Mouse (Mus musculus): ENCODE data around the gene Pou3f4. TPM values are rescaled to one million over a fixed set of nuclear protein-coding genes. Genes with fewer than 3 reads are reported as not detected.
"Not testable (repeated sequence)": the region's sequence is repeated elsewhere in the genome, so short reads cannot be mapped to it uniquely, and the experiment has no call there.

The Pou3f4 gene
- 1 to 10 TPM; 4.4 to 5.6 (median 4.7) TPM for total RNA-seq (2022)

DNA sequence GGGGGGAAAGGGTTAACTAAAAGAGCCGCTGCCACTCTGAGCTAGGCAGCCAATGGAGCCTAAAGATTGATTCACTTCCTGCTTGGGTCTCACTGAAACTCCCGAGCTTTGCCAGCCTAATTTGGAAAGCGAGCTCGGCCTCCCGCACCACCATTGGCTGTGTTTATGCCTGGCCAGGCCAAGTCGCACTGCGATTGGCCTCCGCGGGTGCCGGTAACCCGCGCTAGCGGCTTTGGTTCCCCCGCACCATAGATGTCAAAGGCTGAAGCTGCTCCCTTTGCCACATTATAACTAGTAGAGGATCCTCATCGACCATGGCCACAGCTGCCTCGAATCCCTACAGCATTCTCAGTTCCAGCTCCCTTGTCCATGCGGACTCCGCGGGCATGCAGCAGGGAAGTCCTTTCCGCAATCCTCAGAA lies at the start of gene Pou3f4:
TSS of gene Pou3f4 (plus strand) at position 130 of the 421 bp plus-strand sequence.
- peak; percentile 70 to 83 for DNase-seq (ENCODE audit: low spot score in 2 of 2)

DNA sequence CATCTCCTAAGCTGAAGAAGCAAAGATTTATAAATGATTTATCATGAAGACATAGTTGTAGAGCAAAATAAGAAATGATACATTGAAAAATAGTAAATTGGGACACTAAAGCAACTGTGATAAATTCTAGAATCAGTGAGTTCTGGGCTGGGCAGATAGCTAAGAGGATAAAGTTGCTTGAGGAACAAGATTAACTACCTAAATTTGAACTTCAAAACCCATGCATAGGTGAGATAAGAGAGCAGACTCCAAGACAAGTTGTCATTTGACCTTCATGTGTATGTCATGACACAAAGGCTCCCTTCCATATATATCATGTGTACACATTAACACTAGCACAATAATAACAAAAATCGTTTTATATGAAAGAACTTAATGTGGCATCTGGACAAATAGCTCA lies 48.1 kb upstream of the Pou3f4 start:
- no peak for DNase-seq (ENCODE audit: low spot score in 2 of 2)

DNA sequence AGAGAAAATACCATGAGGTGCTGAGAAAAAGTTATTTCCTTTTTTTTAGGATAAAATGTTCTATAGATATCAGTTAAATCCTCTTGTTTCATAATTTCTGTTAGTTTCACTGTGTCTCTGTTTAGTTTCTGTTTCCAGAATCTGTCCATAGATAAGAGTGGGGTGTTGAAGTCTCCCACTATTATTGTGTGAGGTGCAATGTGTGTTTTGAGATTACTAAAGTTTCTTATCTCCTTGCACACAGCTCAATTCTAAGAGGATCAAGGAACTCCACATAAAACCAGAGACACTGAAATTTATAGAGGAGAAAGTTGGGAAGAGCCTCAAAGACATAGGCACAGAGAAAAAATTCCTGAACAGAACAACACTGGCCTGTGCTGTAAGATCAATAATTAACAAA lies 39.3 kb upstream of the Pou3f4 start:
- DNase-seq (ENCODE audit: low spot score in 2 of 2) = not testable (repeated sequence)

DNA sequence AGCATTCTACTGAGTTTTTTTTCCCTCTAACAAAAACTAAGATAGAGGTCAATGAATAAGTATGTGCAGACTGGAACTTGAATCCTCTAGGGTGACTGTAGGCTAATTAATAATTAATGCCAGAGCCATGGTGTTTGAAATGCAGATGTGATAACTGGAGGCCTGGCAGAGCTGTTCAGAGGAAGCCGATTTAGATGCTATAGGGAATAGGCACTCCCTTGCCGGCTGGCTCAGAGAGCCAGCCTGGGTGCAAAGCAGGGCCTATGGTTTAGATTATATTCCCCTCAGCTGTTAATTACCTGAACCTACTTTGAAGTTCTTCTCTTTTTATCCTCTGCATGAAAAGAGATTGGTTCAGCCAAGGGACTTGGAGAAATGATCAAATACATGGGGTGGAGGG lies 11.6 kb upstream of the Pou3f4 start:
- DNase-seq (ENCODE audit: low spot score in 2 of 2) = no peak

DNA sequence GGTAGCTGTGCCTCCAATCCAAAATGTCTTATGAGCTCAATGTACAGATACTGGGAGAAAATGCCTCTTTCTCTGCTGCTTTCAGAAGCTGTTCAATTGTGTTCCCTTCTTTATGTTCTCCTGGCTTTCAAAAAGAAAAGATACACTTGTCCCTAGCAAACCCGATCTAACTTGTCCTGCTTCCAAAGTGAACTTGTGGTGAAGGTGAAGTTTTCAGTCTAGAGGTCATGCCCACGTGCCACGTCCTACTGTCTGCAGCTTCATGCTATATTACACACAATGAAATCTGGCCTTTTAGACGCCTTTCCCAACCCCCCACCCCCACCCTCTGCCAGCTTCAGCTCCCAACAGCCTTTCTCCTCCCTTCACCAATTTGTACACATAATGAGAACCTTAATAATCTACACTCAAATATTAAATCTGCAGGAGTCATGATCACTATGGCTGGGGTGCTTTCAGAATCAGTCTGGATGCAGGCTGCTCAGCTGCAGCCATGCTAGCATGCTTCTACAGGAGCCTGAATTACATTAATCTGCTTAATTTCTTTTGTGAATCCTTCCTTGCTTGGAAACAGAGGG lies 4.0 kb upstream of the Pou3f4 start:
- no peak for DNase-seq (ENCODE audit: low spot score in 2 of 2)

DNA sequence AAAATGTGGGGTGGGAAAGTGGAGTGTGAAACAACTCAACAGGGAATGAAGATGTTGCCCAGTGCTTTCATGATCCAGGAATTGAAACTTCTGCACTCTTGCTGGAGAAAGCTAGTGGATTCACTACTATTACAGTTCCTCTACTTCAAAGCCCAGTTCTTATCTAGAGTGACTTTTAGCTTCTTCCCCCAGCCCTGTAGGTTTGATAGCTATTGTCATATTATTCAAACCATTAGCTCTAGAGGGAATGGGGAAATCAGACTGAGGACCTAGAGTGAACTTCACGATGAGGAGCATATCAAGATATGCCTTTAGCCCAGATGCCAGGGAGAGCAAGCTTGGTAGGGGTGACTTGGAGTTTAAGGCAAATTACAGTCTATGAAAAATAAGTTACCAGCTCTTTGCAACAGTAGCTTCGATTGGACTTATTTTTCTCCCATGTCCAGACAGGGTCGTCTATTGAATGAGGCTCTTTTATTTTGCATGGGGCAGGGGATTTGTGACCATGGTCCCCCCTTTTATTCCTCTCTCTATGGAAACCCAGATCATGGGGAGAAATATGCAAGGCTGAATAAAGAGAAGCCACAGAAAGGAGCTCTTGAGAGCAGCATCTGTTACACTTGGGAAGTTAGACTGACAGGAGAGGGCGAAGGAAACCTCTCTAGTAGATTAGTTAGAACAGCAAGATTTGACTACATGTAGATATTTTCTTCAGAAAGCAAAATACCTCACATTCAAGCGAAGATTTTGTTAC lies 3.1 kb upstream of the Pou3f4 start:
- DNase-seq (ENCODE audit: low spot score in 2 of 2) = no peak

DNA sequence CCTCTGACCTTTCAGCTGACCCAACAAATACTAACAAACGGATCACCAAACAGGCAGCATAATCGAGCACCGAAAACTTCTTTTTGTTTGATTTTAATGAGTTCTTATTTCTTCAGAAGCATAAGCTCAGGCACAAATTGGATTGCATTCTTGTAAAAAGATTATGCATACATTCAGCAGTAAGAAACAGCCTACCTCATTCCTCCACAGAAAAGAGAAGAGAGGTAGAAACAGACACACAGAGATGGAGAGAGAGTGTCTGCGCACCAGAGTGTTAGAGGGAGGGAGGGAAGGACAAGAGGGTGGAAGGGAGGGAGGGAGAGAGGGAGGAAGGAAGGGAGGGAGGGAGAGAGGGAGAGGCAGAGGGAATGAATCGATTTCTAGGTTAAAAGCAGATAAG lies 2.0 kb upstream of the Pou3f4 start:
- DNase-seq (ENCODE audit: low spot score in 2 of 2) = no peak

DNA sequence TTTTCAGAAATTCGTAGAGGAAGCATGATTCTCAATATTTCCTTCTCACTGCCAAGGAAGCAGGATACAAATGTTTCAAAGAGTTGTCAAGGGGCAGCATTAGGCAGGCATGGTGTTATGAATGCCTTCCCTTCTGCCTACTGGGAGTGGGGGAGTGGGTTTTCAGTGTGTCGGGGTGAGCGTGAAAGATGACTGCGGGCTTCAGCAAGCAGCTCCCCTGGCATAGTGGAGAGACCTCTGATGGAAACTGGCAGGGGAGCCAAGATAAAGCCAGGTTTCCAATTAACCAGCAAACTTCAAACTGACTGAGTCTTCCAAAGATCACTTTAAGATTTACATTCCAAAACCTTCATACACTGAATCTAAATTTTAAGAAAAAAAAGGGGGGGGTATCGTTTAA lies 679 bp upstream of the Pou3f4 start:
- no peak for DNase-seq (ENCODE audit: low spot score in 2 of 2)

DNA sequence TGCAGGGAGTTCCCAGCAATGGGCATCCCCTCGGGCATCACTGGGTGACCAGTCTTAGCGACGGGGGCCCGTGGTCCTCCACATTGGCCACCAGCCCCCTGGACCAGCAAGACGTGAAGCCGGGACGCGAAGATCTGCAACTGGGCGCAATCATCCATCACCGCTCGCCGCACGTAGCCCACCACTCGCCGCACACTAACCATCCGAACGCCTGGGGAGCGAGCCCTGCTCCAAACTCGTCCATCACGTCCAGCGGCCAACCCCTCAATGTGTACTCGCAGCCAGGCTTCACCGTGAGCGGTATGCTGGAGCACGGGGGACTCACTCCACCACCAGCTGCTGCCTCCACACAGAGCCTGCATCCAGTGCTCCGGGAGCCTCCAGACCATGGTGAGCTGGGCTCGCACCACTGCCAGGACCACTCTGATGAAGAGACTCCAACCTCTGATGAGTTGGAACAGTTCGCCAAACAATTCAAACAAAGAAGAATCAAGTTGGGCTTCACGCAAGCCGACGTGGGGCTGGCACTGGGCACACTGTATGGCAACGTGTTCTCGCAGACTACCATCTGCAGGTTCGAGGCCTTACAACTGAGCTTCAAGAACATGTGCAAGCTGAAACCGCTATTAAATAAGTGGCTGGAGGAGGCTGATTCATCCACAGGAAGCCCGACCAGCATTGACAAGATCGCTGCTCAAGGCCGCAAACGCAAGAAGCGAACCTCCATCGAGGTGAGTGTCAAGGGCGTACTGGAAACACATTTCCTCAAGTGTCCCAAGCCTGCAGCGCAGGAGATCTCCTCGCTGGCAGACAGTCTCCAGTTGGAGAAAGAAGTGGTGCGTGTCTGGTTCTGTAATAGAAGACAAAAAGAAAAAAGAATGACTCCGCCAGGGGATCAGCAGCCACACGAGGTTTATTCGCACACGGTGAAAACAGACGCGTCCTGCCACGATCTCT lies 790 bp downstream of the Pou3f4 start:
- DNase-seq (ENCODE audit: low spot score in 2 of 2) = no peak

DNA sequence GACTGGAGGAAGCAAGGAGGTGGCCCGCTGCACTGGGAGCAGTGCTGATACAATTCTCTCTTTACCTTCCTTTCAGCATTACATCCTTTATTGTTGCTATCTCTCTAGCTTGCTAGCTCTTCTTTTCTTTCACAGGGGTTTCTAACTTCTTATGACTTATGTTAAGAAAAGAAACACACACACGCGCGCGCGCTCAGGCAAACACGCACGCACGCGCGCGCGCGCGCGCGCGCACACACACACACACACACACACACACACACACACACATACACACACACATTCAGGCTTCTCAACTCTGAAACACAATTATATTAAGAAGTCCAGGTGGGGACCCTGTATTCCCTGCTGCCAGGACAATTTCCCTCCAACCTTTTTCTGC lies 1.5 kb downstream of the Pou3f4 start:
- DNase-seq (ENCODE audit: low spot score in 2 of 2) = no peak

DNA sequence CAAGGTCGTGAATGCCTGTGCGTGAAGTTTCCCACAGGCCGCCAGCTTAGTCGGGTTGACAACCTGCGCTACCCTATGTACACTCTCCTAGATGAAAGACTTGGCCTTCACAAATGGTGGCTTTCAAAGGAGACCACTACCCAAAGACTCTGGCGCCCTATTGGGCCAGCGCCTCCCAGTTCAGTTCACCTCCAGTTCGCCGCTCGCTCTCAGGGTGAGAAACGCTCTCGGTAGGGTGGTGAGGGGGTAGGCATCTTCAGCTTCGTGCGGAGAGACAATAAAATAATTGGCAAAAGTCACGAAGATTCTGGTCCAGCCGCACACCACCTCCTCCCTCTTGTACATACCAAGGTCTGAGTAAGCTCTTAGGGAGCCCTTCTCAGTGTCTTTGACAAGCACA lies 2.5 kb downstream of the Pou3f4 start:
- DNase-seq (ENCODE audit: low spot score in 2 of 2) = no peak

DNA sequence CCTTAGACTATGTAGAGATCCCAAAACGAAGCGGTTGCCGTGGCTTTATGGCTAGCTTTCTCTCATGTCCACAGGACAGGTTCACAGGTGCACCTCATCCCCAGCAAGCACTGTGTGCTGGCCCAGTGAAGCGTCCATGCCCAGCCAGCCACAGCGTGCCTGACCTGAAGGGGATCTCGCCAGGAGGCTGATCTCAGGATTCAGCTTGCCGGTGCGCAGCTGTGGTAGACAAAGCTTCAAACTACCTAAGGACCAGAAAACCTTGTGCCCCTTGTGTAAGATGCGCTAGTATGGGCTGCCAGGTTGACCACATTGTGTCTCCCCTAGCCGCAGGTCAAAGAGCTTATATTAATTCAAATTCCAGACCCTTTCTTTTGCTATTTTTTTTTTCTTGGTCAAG lies 3.1 kb downstream of the Pou3f4 start:
- no peak for DNase-seq (ENCODE audit: low spot score in 2 of 2)

DNA sequence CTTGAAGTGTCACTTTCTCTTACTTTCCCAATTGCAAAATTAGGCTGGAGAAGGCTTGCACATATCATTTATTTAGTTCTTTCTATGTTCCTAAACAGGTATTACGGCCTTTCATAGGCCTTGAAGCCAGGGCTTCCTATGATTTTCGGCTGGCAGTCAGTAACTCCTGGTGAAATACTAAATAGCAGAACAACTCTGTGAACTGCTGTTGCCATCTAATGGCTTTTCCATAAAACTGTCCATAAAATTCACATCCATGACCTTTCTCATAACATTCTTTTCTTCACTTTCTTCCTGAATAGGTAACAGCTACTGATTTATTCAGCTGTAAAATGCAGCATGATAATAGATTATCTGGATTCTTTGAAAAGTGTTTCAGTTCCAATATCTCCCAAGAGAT lies 23.4 kb downstream of the Pou3f4 start:
- DNase-seq (ENCODE audit: low spot score in 2 of 2) = no peak

DNA sequence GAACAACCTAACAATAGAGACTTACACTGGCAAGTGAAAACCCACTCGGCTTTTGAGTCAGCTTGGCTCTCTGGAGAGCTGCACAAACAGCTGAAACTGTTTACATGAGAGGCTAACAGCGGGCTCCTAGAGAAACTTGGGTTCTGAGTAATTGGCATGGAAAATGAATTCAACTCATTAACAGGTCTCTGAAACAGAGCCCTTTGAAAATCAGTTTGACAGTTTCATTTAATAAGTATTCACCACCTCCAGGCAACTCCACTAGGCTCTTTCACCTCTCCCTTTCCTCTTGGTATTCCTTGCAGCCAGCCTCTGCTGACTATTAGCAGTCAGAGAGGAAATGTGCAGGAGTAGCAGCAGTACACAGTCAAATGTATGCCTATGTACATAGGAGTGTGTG lies 37.2 kb downstream of the Pou3f4 start:
- no peak for DNase-seq (ENCODE audit: low spot score in 2 of 2)

Measured in layer of hippocampus, adult 8-10 months (tissue).